Mouse (Mus musculus) small intestine, adult 2 months (tissue): Measurements from ENCODE around the gene Carmil2. TPM values are rescaled to one million over a fixed set of nuclear protein-coding genes. Genes with fewer than 3 reads are reported as not detected.

Source experiments
- H3K27ac ChIP-seq: fragments of 200-500 bp; 2 replicates; pipeline ENCODE4 v1.5.1; 2012; ENCODE audit warnings: low read depth, low read length, control low read depth, inconsistent platforms; ENCODE audit not compliant: insufficient read depth
- H3K27me3 ChIP-seq: fragments of 200-500 bp; 2 replicates; pipeline ENCODE4 v1.6.1; 2012; ENCODE audit warnings: mild to moderate bottlenecking, moderate library complexity, low read length, inconsistent platforms; ENCODE audit not compliant: control insufficient read depth, insufficient read depth
- H3K36me3 ChIP-seq: fragments of 200-500 bp; 2 replicates; pipeline ENCODE4 v1.6.1; 2012; ENCODE audit warnings: mild to moderate bottlenecking, low read length, control low read depth, inconsistent platforms; ENCODE audit not compliant: control insufficient read depth, insufficient read depth
- H3K4me1 ChIP-seq: fragments of 200-500 bp; 2 replicates; pipeline ENCODE4 v1.6.1; 2012; ENCODE audit warnings: low read length, inconsistent platforms, mixed read lengths; ENCODE audit not compliant: control insufficient read depth, insufficient read depth, insufficient read length
- H3K4me3 ChIP-seq: fragments of 200-500 bp; 2 replicates; pipeline ENCODE4 v1.5.1; 2012; ENCODE audit warnings: low read depth, mild to moderate bottlenecking, control low read depth, inconsistent platforms, low read length, moderate library complexity
- CTCF ChIP-seq: fragments of 200-500 bp; IDR thresholded peaks from 2 replicates; pipeline ENCODE4 v1.5.1; 2012; ENCODE audit warnings: low read depth, mild to moderate bottlenecking, control low read depth, inconsistent platforms, low read length, moderate library complexity, mixed read lengths; ENCODE audit not compliant: insufficient replicate concordance, insufficient read length; ENCODE audit errors: extremely low read depth
- POLR2A ChIP-seq: fragments of 200-500 bp; IDR thresholded peaks from 2 replicates; pipeline ENCODE4 v1.6.1; 2012; ENCODE audit warnings: low read depth, mild to moderate bottlenecking, control low read depth, inconsistent platforms, low read length, moderate library complexity
- WGBS: fragments of 180-500 bp; shearing (Covaris S2); methylation state at CpG from one replicate; pipeline ENCODE4 v1.1.7; 2018; 5-methylcytosine and 5-hydroxymethylcytosine counted together
- polyA plus RNA-seq: library from polyadenylated mRNA; depleted of rRNA; stranded (reverse); fragments of >200 nt; gene quantifications from 2 replicates; pipeline ENCODE4 v1.2.3, GENCODE M21; 2012

The Carmil2 gene
- polyA plus RNA-seq, 1 experiment = 5.4 TPM

DNA sequence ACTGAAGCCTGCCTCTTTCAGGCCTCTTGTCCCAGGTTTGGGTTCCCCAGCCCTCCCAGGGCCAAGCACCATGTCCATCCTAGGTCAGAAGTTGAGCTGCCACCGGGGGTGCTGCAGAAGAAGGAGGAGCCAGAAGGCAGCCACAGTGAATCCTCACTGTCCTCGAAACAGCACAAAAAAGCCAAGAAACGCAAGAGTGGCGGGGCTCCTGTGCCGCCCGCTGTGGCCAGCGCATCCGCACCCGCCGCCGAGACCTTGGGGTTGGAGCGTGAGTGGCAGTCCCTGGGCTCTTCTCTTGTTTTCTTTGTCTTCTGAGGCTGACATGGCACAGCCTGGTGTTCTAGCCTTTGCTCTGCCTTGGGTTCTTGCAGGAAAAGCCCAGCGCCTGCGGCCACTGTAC lies 23.2 kb downstream of the Carmil2 start:
- no peaks in the 10 kb centered on the region for H3K27me3 ChIP-seq
- WGBS = 85% methylated on average over 13 of the region's 14 CpGs

DNA sequence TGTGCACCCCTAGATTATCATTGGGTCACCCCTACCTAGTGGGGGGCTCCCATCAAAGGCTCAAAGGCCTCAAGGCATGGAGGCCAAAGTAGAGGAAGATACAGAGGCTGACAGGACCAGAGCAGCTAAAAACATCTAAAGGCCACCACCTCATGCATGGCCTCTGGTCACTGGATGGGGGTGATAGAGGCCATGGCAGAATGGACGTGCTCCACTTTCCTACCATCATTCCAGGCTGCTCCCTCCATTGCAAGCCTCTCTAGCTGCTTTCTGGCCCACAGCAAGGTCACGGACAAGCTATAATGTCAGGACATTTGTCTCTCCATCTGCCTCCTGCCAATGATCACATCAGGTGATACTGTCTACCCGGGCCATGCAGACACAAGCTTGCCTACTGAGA lies 26.2 kb downstream of the Carmil2 start:
- Histone ChIP-seq H3K27me3 (no peaks in the 10 kb centered on the region), H3K4me1 (peaks cover 8% of the 10 kb centered on the region), H3K4me3 (no peak overlapping the region), H3K27ac (no peak overlapping the region), H3K36me3 (0 out of 2 replicates have a peak, but pooled peaks cover 3% of the 10 kb centered on the region)
- WGBS = 83% methylated on average over 3 of the region's 3 CpGs
- TF ChIP-seq CTCF = no peak
- TF ChIP-seq POLR2A = no peak

More for the DNA sequence above, 23.2 kb downstream of the Carmil2 start:
- TF ChIP-seq CTCF (no peak), POLR2A (no peak)
- no peak overlapping the region for H3K4me3 ChIP-seq
- H3K27ac ChIP-seq = no peak overlapping the region
- H3K36me3 ChIP-seq = no peaks in the 10 kb centered on the region
- H3K4me1 ChIP-seq = peaks cover 8% of the 10 kb centered on the region

DNA sequence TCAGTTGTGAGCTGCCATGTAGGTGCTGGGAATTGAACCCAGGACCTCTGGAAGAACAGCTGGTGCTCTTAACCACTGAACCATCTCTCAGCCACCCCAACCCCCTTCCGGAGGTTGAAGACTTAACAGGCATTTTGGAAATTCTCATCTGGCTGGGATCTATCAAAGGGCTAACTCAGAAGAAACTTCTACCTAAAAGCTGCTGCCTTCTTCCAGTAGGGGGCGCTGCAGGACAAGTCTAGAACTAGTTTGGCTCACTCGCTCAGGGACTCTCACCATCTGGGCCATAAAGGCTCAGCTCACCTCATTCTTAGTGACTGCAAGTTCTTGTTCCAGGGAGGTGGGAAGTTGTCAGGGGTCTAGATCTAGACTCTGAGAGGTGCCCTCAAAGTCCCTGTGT lies 28.1 kb downstream of the Carmil2 start:
- Histone ChIP-seq H3K4me1 (no peaks in the 10 kb centered on the region; the same call in none of the 2 replicates), H3K27ac (no peak overlapping the region), H3K4me3 (no peak overlapping the region), H3K36me3 (0 out of 2 replicates have a peak, but pooled peaks cover 4% of the 10 kb centered on the region), H3K27me3 (no peaks in the 10 kb centered on the region)
- TF ChIP-seq POLR2A (no peak), CTCF (peak; percentile 79; the same call in 1 of the 2 replicates)
- WGBS = 4% methylated on average over 3 of the region's 3 CpGs

DNA sequence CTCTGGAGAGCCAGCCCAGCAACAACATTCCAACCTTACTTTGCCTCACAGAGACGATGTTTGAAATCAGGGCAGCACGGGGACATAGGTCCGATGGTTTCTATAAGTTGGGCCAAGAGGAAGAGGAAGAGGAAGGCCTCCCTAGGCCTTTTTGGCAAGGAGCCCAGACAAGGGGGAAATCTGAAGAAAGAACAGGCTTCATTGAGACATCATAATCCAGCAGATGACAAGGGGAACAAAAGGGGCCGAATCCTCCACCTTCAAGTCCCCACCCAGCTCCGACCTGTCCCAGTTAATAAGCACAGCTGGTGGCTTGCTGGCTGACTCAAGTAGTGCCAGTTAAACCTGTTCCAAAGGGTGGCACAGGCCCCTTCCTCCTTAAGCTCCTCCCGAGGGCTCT lies 29.0 kb downstream of the Carmil2 start:
- Histone ChIP-seq H3K4me1 (no peaks in the 10 kb centered on the region; the same call in none of the 2 replicates), H3K4me3 (no peak overlapping the region), H3K27ac (no peak overlapping the region), H3K36me3 (0 out of 2 replicates have a peak, but pooled peaks cover 4% of the 10 kb centered on the region), H3K27me3 (no peaks in the 10 kb centered on the region)
- 22% methylated on average over 6 of the region's 6 CpGs for WGBS
- TF ChIP-seq CTCF (no peak), POLR2A (no peak)

DNA sequence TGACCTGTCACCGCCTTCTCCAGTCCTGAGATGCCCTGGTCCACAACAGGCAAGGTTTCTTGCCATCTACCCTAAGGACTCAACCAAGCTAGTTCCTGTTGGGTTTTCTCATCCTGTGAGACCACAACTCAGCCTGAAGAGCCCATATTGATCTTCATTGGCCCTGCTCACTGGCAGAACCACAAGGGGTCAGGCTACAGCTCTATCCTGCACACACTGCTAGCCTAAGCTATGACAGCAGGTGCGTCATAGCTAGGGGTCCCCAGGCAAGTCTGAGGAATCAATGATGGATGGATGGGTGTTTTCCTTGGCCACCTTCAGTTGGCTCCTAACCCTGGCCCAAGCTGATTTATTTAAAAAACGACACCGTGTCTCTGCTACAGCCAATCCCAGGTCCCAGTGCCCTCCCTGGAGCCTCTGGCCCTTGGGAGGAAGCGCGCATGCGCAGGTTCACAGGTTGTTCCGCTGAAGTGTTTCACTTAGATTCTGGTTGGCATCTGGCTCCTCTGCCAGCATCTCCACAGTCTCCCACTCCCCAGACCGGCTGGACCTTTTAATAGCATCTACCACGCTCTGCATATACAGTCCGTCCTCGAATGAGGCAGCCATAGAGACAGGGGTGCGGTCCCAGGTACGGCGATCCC lies 30.4 kb downstream of the Carmil2 start:
- Histone ChIP-seq H3K27me3 (no peaks in the 10 kb centered on the region), H3K4me3 (no peak overlapping the region), H3K36me3 (0 out of 2 replicates have a peak, but pooled peaks cover 7% of the 10 kb centered on the region), H3K4me1 (no peaks in the 10 kb centered on the region; the same call in none of the 2 replicates), H3K27ac (no peak overlapping the region)
- 95% methylated on average over 15 of the region's 15 CpGs for WGBS
- TF ChIP-seq CTCF = no peak
- no peak for TF ChIP-seq POLR2A

DNA sequence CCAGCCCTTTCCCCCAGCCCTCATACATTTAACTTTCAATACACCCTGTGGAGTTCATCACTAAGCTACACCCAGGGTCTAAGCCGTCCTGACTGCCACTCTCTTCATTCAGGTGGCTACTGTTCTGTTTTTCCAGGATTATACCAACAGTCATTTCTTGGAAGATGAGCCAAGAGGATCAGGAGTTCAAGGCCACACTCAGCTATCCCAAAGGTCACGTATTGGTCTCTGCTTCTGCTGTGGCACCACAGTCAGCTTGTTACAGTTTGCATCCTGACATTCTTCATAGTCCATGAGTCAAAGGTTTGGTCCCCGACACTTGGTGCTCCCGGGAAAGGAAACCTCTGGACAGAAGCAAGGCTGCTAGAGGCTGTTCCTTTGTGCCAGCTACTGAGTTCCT lies 33.6 kb downstream of the Carmil2 start:
- Histone ChIP-seq H3K4me3 (no peak overlapping the region), H3K27ac (no peak overlapping the region), H3K36me3 (peaks cover 8% of the 10 kb centered on the region; the same call in 1 of the 2 replicates), H3K4me1 (no peaks in the 10 kb centered on the region; the same call in none of the 2 replicates), H3K27me3 (no peaks in the 10 kb centered on the region)
- 83% methylated on average over 4 of the region's 4 CpGs for WGBS
- TF ChIP-seq CTCF = no peak

DNA sequence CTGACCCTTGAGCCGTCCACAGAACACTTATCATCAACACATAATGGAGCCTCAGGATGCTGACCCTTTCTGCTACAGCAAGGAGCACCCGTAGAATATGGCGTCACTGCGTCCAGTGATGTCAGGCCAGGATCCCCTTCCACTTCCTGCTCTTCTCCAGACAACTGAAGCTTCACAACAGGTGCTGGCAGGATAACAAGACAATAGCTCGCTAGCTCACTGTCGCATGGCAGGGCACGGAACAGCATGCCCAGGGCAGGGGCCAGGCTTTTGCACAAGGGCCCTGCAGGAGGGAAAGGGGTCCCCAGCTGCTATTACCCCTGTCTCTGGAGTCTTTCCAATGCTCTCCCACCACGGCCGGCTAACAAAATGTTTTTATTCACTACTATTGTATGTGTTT lies 36.8 kb downstream of the Carmil2 start:
- H3K27ac ChIP-seq = no peak overlapping the region
- H3K36me3 ChIP-seq = peaks cover 18% of the 10 kb centered on the region
- TF ChIP-seq CTCF (no peak), POLR2A (no peak)
- no peaks in the 10 kb centered on the region for H3K27me3 ChIP-seq
- WGBS = 94% methylated on average over 9 of the region's 9 CpGs
- H3K4me3 ChIP-seq = no peak overlapping the region
- H3K4me1 ChIP-seq = no peaks in the 10 kb centered on the region; the same call in none of the 2 replicates
